Mouse (Mus musculus): ENCODE measurements around the gene Cep295. TPM values are rescaled to one million over a fixed set of nuclear protein-coding genes. Genes with fewer than 3 reads are reported as not detected.

The Cep295 gene
- polyA plus RNA-seq, 1 experiment from 2014 or later, result 25.2 TPM

- H3K9ac ChIP-seq, result peak within 1 kb of the TSS; percentile 97
- no peaks in the 10 kb centered on the region for H3K27me3 ChIP-seq
- peak within 1 kb of the TSS; percentile 89 for H3K27ac ChIP-seq
- peak within 1 kb of the TSS; percentile 99 for H3K4me3 ChIP-seq
- WGBS, result 1% methylated on average over 57 of the region's 57 CpGs
- H3K4me1 ChIP-seq, result peaks cover 18% of the 10 kb centered on the region
- peak within 1 kb of the TSS; percentile 68 for H3K4me2 ChIP-seq (replicated peaks)
- ATAC-seq (ENCODE audit: insufficient number of reproducible peaks, insufficient read depth, low FRiP score, low TSS enrichment), result peak; percentile 96
- peaks cover 10% of the 10 kb centered on the region for H3K36me3 ChIP-seq
- H3K9me3 ChIP-seq, result no peaks in the 10 kb centered on the region
Measured at GRCm38 (mm10) chr9:15279649-15280490, 77.7 kb downstream of the Cep295 start, which contains the start of gene Med17. Gene Med17 (minus strand): TSS chr9:15279931.

- WGBS, result 8% methylated on average over 19 of the region's 19 CpGs
- Histone ChIP-seq H3K4me1 (peaks cover 18% of the 10 kb centered on the region), H3K27ac (peak overlapping the region; percentile 89), H3K4me2 (replicated peaks) (peak overlapping the region; percentile 68), H3K36me3 (peaks cover 16% of the 10 kb centered on the region), H3K9me3 (no peaks in the 10 kb centered on the region), H3K4me3 (peak overlapping the region; percentile 99), H3K9ac (peak overlapping the region; percentile 97), H3K27me3 (no peaks in the 10 kb centered on the region)
- no peak; the same call in 1 of the 2 replicates for ATAC-seq (ENCODE audit: insufficient number of reproducible peaks, insufficient read depth, low FRiP score, low TSS enrichment)
Measured at GRCm38 (mm10) chr9:15279139-15279648, 78.4 kb downstream of the Cep295 start.

DNA sequence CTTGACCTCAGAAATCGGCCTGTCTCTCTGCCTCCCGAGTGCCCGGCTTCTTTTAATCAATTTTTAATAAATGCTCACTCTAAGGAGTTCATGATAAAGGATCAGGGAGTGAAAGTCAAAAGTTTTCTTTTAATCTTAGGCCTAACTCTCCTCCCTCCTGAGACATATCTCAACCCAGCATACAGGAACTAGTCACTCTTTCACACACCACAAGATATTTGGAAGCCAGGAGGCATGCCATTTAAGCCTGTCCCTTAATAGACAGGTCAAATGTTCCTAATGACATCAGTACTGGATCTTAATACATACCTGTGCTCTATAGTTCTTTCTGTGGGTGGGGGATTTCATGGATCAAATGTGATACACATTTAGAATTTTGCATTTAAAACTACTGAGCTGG lies 79.2 kb downstream of the Cep295 start:
- no peaks in the 10 kb centered on the region for H3K27me3 ChIP-seq
- H3K36me3 ChIP-seq, result peaks cover 25% of the 10 kb centered on the region
- no peak overlapping the region for H3K4me2 ChIP-seq (replicated peaks)
- no peaks in the 10 kb centered on the region for H3K9me3 ChIP-seq
- no peak for ATAC-seq (ENCODE audit: insufficient number of reproducible peaks, insufficient read depth, low FRiP score, low TSS enrichment)
- H3K27ac ChIP-seq, result no peak overlapping the region
- H3K9ac ChIP-seq, result no peak overlapping the region
- peaks cover 18% of the 10 kb centered on the region for H3K4me1 ChIP-seq
- H3K4me3 ChIP-seq, result no peak overlapping the region
- WGBS, result 88% methylated on average over 3 of the region's 3 CpGs

GRCm38 (mm10) chr9:15276855-15277254 lies 80.7 kb downstream of the Cep295 start:
- no peak overlapping the region for H3K4me2 ChIP-seq (replicated peaks)
- no peaks in the 10 kb centered on the region for H3K9me3 ChIP-seq
- H3K27ac ChIP-seq, result no peak overlapping the region
- H3K4me3 ChIP-seq, result no peak overlapping the region
- no peak overlapping the region for H3K9ac ChIP-seq
- peaks cover 18% of the 10 kb centered on the region for H3K4me1 ChIP-seq
- 90% methylated on average over 4 of the region's 4 CpGs for WGBS
- H3K27me3 ChIP-seq, result no peaks in the 10 kb centered on the region
- no peak for ATAC-seq (ENCODE audit: insufficient number of reproducible peaks, insufficient read depth, low FRiP score, low TSS enrichment)
- peaks cover 40% of the 10 kb centered on the region for H3K36me3 ChIP-seq

- H3K4me2 ChIP-seq (replicated peaks), result no peak overlapping the region
- H3K4me3 ChIP-seq, result no peak overlapping the region
- H3K9ac ChIP-seq, result no peak overlapping the region
- no peaks in the 10 kb centered on the region for H3K9me3 ChIP-seq
- WGBS, result 95% methylated on average over 2 of the region's 2 CpGs
- peaks cover 10% of the 10 kb centered on the region for H3K4me1 ChIP-seq
- ATAC-seq (ENCODE audit: insufficient number of reproducible peaks, insufficient read depth, low FRiP score, low TSS enrichment), result no peak
- H3K27me3 ChIP-seq, result no peaks in the 10 kb centered on the region
- H3K27ac ChIP-seq, result no peak overlapping the region
- H3K36me3 ChIP-seq, result peaks cover 67% of the 10 kb centered on the region
Measured at GRCm38 (mm10) chr9:15273981-15274380, 83.6 kb downstream of the Cep295 start.

Small RNAs within 50 kb of the gene (microRNA-seq; reads per million reads assigned to microRNA genes)
- gene Gm49349 (not detected), gene mmu-mir-7650 (not detected)

Other genes starting within 250 kb of the Cep295 start
- gene Hephl1, start 245.7 kb downstream of the Cep295 start, polyA plus RNA-seq (2016; fragmentation: Nextera tagmentation; extraction: Ambion mirVana), result not detected in 2 replicates
- 3.0 and 3.5 TPM in 2 replicates for gene Vstm5, start 118.7 kb downstream of the Cep295 start, polyA plus RNA-seq (2016; fragmentation: Nextera tagmentation; extraction: Ambion mirVana)
- 41.1 and 42.1 TPM in 2 replicates for gene Med17, start 77.9 kb downstream of the Cep295 start, polyA plus RNA-seq (2016; fragmentation: Nextera tagmentation; extraction: Ambion mirVana)
- 81.6 and 86.2 TPM in 2 replicates for gene Taf1d, start 51.6 kb downstream of the Cep295 start, polyA plus RNA-seq (2016; fragmentation: Nextera tagmentation; extraction: Ambion mirVana)
- gene 4931406C07Rik, start 51.3 kb downstream of the Cep295 start, polyA plus RNA-seq (2016; fragmentation: Nextera tagmentation; extraction: Ambion mirVana), result 10.8 and 10.9 TPM in 2 replicates
- 1.6 and 2.9 TPM in 2 replicates for gene Smco4, start 135.6 kb upstream of the Cep295 start, polyA plus RNA-seq (2016; fragmentation: Nextera tagmentation; extraction: Ambion mirVana)